Mouse (Mus musculus) retina, postnatal 7 days (tissue): ENCODE data around the gene Gmeb2.

ENCODE experiments used
- DNase-seq: peaks from one replicate; pipeline ENCODE4 v3.0.0-alpha.2; 2012; ENCODE audit warnings: low read depth, low spot score

Gmeb2 gene

GRCm38 (mm10) chr2:181227122-181227521, 60.7 kb downstream of the Gmeb2 start:
- DNase-seq = no peak

- no peak for DNase-seq
These were observed 62.8 kb downstream of the Gmeb2 start for GRCm38 (mm10) chr2:181224994-181225393.

GRCm38 (mm10) chr2:181220361-181220760, 67.5 kb downstream of the Gmeb2 start:
- DNase-seq = no peak

GRCm38 (mm10) chr2:181219538-181220216, 68.2 kb downstream of the Gmeb2 start, which contains the start of gene Fndc11:
Gene Fndc11 (plus strand): TSS chr2:181220013.
- DNase-seq = no peak

GRCm38 (mm10) chr2:181218881-181219485, 68.9 kb downstream of the Gmeb2 start:
- no peak for DNase-seq

GRCm38 (mm10) chr2:181216037-181216436, 71.8 kb downstream of the Gmeb2 start:
- no peak for DNase-seq

GRCm38 (mm10) chr2:181213021-181213445, 74.8 kb downstream of the Gmeb2 start, which contains the start of gene Srms:
Gene Srms (minus strand): TSS chr2:181213185.
- DNase-seq = no peak

GRCm38 (mm10) chr2:181212389-181213020, 75.3 kb downstream of the Gmeb2 start:
- DNase-seq = no peak

- DNase-seq = no peak
These were observed 81.7 kb downstream of the Gmeb2 start for GRCm38 (mm10) chr2:181206118-181206517.

GRCm38 (mm10) chr2:181205678-181206077, 82.2 kb downstream of the Gmeb2 start:
- DNase-seq = no peak

GRCm38 (mm10) chr2:181202886-181203285, 84.9 kb downstream of the Gmeb2 start:
- no peak for DNase-seq

- DNase-seq = no peak
These were observed 85.4 kb downstream of the Gmeb2 start, which contains the start of gene Ptk6 for GRCm38 (mm10) chr2:181202422-181202821. Gene Ptk6 (minus strand): TSS chr2:181202789.

GRCm38 (mm10) chr2:181201606-181202005, 86.2 kb downstream of the Gmeb2 start:
- no peak for DNase-seq
